In the genomic region with DNA sequence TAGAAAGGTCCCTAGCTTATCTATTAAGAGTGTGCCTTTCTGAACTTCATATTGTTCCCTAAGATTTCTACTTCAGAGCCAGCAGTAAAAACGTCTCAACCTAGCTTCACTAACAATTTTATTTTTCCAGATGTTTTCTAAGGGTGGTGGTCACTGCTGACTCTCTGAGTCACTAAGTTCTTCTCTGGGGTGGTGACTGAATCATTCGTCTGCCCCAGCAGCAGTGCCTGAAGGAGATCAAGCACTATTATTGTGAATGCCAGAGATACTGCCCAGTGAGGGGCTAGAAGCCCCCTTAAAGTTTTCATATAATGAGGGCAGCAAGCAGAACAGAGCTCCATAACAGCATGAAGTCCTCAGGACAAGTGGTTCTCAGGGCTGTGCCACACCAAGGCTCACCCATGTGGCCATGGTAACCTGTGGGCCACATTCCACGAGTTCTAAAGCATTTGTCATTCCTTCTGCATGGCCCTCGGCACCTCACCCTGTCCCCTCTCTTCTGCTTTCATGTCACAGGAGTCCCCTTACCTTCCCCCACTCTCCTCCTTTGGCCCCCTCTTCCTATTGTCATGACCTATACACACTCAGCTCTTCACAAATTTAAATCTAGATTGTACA, we compare ENCODE assay signal across 27 mouse cellular contexts. TPM values are rescaled to one million over a fixed set of nuclear protein-coding genes. Genes with fewer than 3 reads are reported as not detected.
DNase-seq lines count a peak whose midpoint lies in the region; ATAC-seq and TF ChIP-seq lines count a peak whose summit lies in the region.
"Had no signal": no experiment of that assay in that cellular context is flagged by ENCODE, and none has a peak within 500 bp of the region (broad histone marks: within the 10 kb centered on the region; RNA-seq: fewer than 3 reads in every experiment).

No protein-coding gene starts in this region.

- H3K9me3 ChIP-seq in forebrain, postnatal 0 days (ENCODE audit: low read length): no peaks in the 10 kb centered on the region
- no peaks in the 10 kb centered on the region for H3K9me3 ChIP-seq in forebrain, embryonic 11.5 days (ENCODE audit: control insufficient read depth, low read length)
- no peaks in the 10 kb centered on the region for H3K9me3 ChIP-seq in lung, embryonic 14.5 days (ENCODE audit: low read depth, low read length)
- no peaks in the 10 kb centered on the region for H3K9me3 ChIP-seq in lung, postnatal 0 days (ENCODE audit: low read length)
- no peaks in the 10 kb centered on the region for H3K9me3 ChIP-seq in liver, embryonic 11.5 days (ENCODE audit: control insufficient read depth, low read length)
- H3K9me3 ChIP-seq: embryonic facial prominence, embryonic 12.5 days; embryonic facial prominence, embryonic 15.5 days; forebrain, embryonic 13.5 days had no signal

- WGBS in forebrain, postnatal 0 days: 25% methylated on average over 4 of the region's 4 CpGs
- 38% methylated on average over 4 of the region's 4 CpGs for WGBS in forebrain, embryonic 11.5 days
- 24% methylated on average over 4 of the region's 4 CpGs for WGBS in lung, embryonic 14.5 days
- 26% methylated on average over 4 of the region's 4 CpGs for WGBS in lung, adult 2 months
- WGBS in lung, postnatal 0 days: 19% methylated on average over 4 of the region's 4 CpGs
- 42% methylated on average over 4 of the region's 4 CpGs for WGBS in liver, embryonic 11.5 days

- no peak overlapping the region for H3K4me2 ChIP-seq in forebrain, postnatal 0 days (ENCODE audit: low read depth)
- H3K4me2 ChIP-seq in forebrain, embryonic 11.5 days (ENCODE audit: low read depth, low read length, severe bottlenecking): no peak overlapping the region
- no peak overlapping the region for H3K4me2 ChIP-seq in lung, embryonic 14.5 days
- no peak overlapping the region for H3K4me2 ChIP-seq in lung, postnatal 0 days (replicated peaks; ENCODE audit: low read depth, low read length)
- H3K4me2 ChIP-seq in liver, embryonic 11.5 days: no peak overlapping the region
- H3K4me2 ChIP-seq: embryonic facial prominence, embryonic 12.5 days; embryonic facial prominence, embryonic 15.5 days; forebrain, embryonic 13.5 days; heart, embryonic 13.5 days; hindbrain, embryonic 14.5 days had no signal

- DNase-seq in forebrain, postnatal 0 days: no peak
- no peak for DNase-seq in forebrain, embryonic 11.5 days (ENCODE audit: low spot score)
- no peak for DNase-seq in lung, embryonic 14.5 days
- no peak for DNase-seq in lung, adult 2 months
- DNase-seq in lung, postnatal 0 days (ENCODE audit: low spot score): peak; percentile 61
- no peak for DNase-seq in lung, postnatal 4 days
- DNase-seq in liver, embryonic 11.5 days (ENCODE audit: low spot score): no peak
- DNase-seq: adrenal gland, adult 2 months; adrenal gland, postnatal 14 days; cerebellum, adult 11 months; cerebellum, adult 2 months; cerebellum, adult 9-11 months; cerebellum, postnatal 25 days; gastrocnemius, adult 2 months; gastrocnemius, postnatal 14 days; heart, adult 18-20 months; heart, postnatal 14 days; heart, postnatal 4 days had no signal

- ATAC-seq in forebrain, postnatal 0 days: peak; percentile 20
- ATAC-seq in forebrain, embryonic 11.5 days (replicated peaks; ENCODE audit: low FRiP score): no peak
- peak; percentile 28; the same call in 1 of the 2 replicates for ATAC-seq in lung, embryonic 14.5 days (ENCODE audit: insufficient read depth)
- peak; percentile 95 for ATAC-seq in lung, postnatal 0 days
- ATAC-seq in liver, embryonic 11.5 days (replicated peaks; ENCODE audit: low FRiP score): no peak
- ATAC-seq: CD4-positive, CD25-positive, alpha-beta regulatory T cell, adult 4 months; forebrain, embryonic 13.5 days; hindbrain, postnatal 0 days had no signal

- TF ChIP-seq EP300 in lung, postnatal 0 days (IDR thresholded peaks at IDR 0.05): peak; percentile 25; the same call in 1 of the 2 replicates

- H3K27me3 ChIP-seq in forebrain, postnatal 0 days (ENCODE audit: insufficient read depth, low read length): no peaks in the 10 kb centered on the region
- H3K27me3 ChIP-seq in forebrain, embryonic 11.5 days (ENCODE audit: control insufficient read depth, insufficient read depth, low read length): no peaks in the 10 kb centered on the region
- H3K27me3 ChIP-seq in lung, embryonic 14.5 days (ENCODE audit: insufficient read depth, low read length): no peaks in the 10 kb centered on the region
- H3K27me3 ChIP-seq in lung, postnatal 0 days (replicated peaks; ENCODE audit: insufficient read depth, low read length): no peaks in the 10 kb centered on the region
- no peaks in the 10 kb centered on the region for H3K27me3 ChIP-seq in liver, embryonic 11.5 days (replicated peaks; ENCODE audit: control insufficient read depth, insufficient read depth, low read length)
- H3K27me3 ChIP-seq: embryonic facial prominence, embryonic 12.5 days; embryonic facial prominence, embryonic 15.5 days; forebrain, embryonic 13.5 days; heart, embryonic 13.5 days had no signal

- no peak for TF ChIP-seq POLR2A in lung, adult 2 months (IDR thresholded peaks at IDR 0.05; ENCODE audit: borderline replicate concordance, extremely low read depth, low read depth, low read length)
- TF ChIP-seq POLR2A in embryonic fibroblast, embryonic 13.5 days (IDR thresholded peaks at IDR 0.05; ENCODE audit: low read depth, low read length): no peak

- H3K27ac ChIP-seq in forebrain, postnatal 0 days (ENCODE audit: low read depth, low read length): no peak overlapping the region
- H3K27ac ChIP-seq in forebrain, embryonic 11.5 days (ENCODE audit: low read depth, low read length): no peak overlapping the region
- H3K27ac ChIP-seq in lung, embryonic 14.5 days (ENCODE audit: low read depth): no peak overlapping the region
- peak overlapping the region; percentile 43 for H3K27ac ChIP-seq in lung, postnatal 0 days (ENCODE audit: low read length)
- H3K27ac ChIP-seq in embryonic fibroblast, embryonic 13.5 days (ENCODE audit: insufficient read depth, low read length): peak overlapping the region; percentile 29; the same call in 1 of the 2 replicates
- H3K27ac ChIP-seq in liver, embryonic 11.5 days (ENCODE audit: low read depth, low read length): no peak overlapping the region
- H3K27ac ChIP-seq: embryonic facial prominence, embryonic 12.5 days; embryonic facial prominence, embryonic 15.5 days; forebrain, embryonic 13.5 days; gastrocnemius, adult 2 months; heart, embryonic 13.5 days; hindbrain, embryonic 14.5 days; hindbrain, postnatal 0 days had no signal

- no peaks in the 10 kb centered on the region for H3K36me3 ChIP-seq in forebrain, postnatal 0 days (ENCODE audit: insufficient read depth)
- no peaks in the 10 kb centered on the region for H3K36me3 ChIP-seq in forebrain, embryonic 11.5 days (ENCODE audit: control insufficient read depth, insufficient read depth, low read length)
- H3K36me3 ChIP-seq in lung, embryonic 14.5 days (ENCODE audit: insufficient read depth): no peaks in the 10 kb centered on the region
- no peaks in the 10 kb centered on the region for H3K36me3 ChIP-seq in lung, postnatal 0 days (ENCODE audit: insufficient read depth, low read length)
- H3K36me3 ChIP-seq in liver, embryonic 11.5 days (ENCODE audit: control insufficient read depth, insufficient read depth, low read length): no peaks in the 10 kb centered on the region
- H3K36me3 ChIP-seq: embryonic facial prominence, embryonic 12.5 days; embryonic facial prominence, embryonic 15.5 days; heart, embryonic 13.5 days had no signal

- no peak overlapping the region for H3K9ac ChIP-seq in forebrain, postnatal 0 days
- no peak overlapping the region for H3K9ac ChIP-seq in forebrain, embryonic 11.5 days (ENCODE audit: low read length)
- no peak overlapping the region for H3K9ac ChIP-seq in lung, embryonic 14.5 days
- H3K9ac ChIP-seq in lung, postnatal 0 days (replicated peaks; ENCODE audit: low read depth): no peak overlapping the region
- H3K9ac ChIP-seq in liver, embryonic 11.5 days (ENCODE audit: low read depth, low read length): no peak overlapping the region
- H3K9ac ChIP-seq: embryonic facial prominence, embryonic 12.5 days; embryonic facial prominence, embryonic 15.5 days; forebrain, embryonic 13.5 days; heart, embryonic 13.5 days; hindbrain, embryonic 14.5 days had no signal

- H3K4me3 ChIP-seq in forebrain, postnatal 0 days (ENCODE audit: low read depth, low read length): no peak overlapping the region
- H3K4me3 ChIP-seq in forebrain, embryonic 11.5 days (ENCODE audit: low read depth, low read length): no peak overlapping the region
- no peak overlapping the region for H3K4me3 ChIP-seq in lung, embryonic 14.5 days (ENCODE audit: low read depth, low read length)
- H3K4me3 ChIP-seq in lung, adult 2 months (replicated peaks; ENCODE audit: extremely low read depth, low read depth, low read length): no peak overlapping the region
- no peak overlapping the region for H3K4me3 ChIP-seq in lung, postnatal 0 days (ENCODE audit: low read depth, low read length)
- no peak overlapping the region for H3K4me3 ChIP-seq in embryonic fibroblast, embryonic 13.5 days (ENCODE audit: insufficient read depth, low read length)
- H3K4me3 ChIP-seq in liver, embryonic 11.5 days (ENCODE audit: low read depth, low read length): no peak overlapping the region
- H3K4me3 ChIP-seq: embryonic facial prominence, embryonic 12.5 days; embryonic facial prominence, embryonic 15.5 days; erythroblast, embryonic 14.5 days; forebrain, embryonic 13.5 days; gastrocnemius, adult 2 months; heart, embryonic 13.5 days had no signal

- no peaks in the 10 kb centered on the region for H3K4me1 ChIP-seq in forebrain, postnatal 0 days (ENCODE audit: insufficient read depth)
- no peaks in the 10 kb centered on the region for H3K4me1 ChIP-seq in forebrain, embryonic 11.5 days (replicated peaks; ENCODE audit: control insufficient read depth, insufficient read depth, low read length)
- no peaks in the 10 kb centered on the region for H3K4me1 ChIP-seq in lung, embryonic 14.5 days (ENCODE audit: insufficient read depth)
- H3K4me1 ChIP-seq in lung, adult 2 months (ENCODE audit: control insufficient read depth, insufficient read depth, low read length): no peaks in the 10 kb centered on the region
- no peaks in the 10 kb centered on the region for H3K4me1 ChIP-seq in lung, postnatal 0 days (ENCODE audit: insufficient read depth, low read depth, low read length)
- peaks cover 4% of the 10 kb centered on the region for H3K4me1 ChIP-seq in embryonic fibroblast, embryonic 13.5 days (ENCODE audit: control insufficient read depth, insufficient read depth, low read length)
- no peaks in the 10 kb centered on the region for H3K4me1 ChIP-seq in liver, embryonic 11.5 days (replicated peaks; ENCODE audit: control insufficient read depth, insufficient read depth, low read length)
- H3K4me1 ChIP-seq: embryonic facial prominence, embryonic 12.5 days; embryonic facial prominence, embryonic 15.5 days; forebrain, embryonic 13.5 days had no signal

- TF ChIP-seq CTCF in forebrain, postnatal 0 days (IDR thresholded peaks at IDR 0.05; ENCODE audit: low read depth): no peak
- TF ChIP-seq CTCF in lung, embryonic 14.5 days (IDR thresholded peaks at IDR 0.05; ENCODE audit: low read depth): no peak
- no peak for TF ChIP-seq CTCF in lung, adult 2 months (IDR thresholded peaks at IDR 0.05; ENCODE audit: insufficient read depth, low read length)
- no peak for TF ChIP-seq CTCF in lung, postnatal 0 days (IDR thresholded peaks at IDR 0.05)
- TF ChIP-seq CTCF in embryonic fibroblast, embryonic 13.5 days (IDR thresholded peaks at IDR 0.05; ENCODE audit: borderline replicate concordance, insufficient read depth, low read length): no peak

RNA-seq across cellular contexts. Expression of a gene that starts 16.5 kb away (rescaled TPM):
- 33.9 and 49.3 TPM in 2 replicates for total RNA-seq in forebrain, postnatal 0 days (2014; rRNA removed)
- polyA plus RNA-seq in forebrain, postnatal 0 days (2015; fragmentation: Nextera tagmentation; extraction: Ambion mirVana): 79.1 and 117 TPM in 2 replicates
- 50.5 and 63.0 TPM in 2 replicates for polyA plus RNA-seq in forebrain, embryonic 11.5 days (2014; fragmentation: Nextera tagmentation; extraction: Ambion mirVana)
- polyA plus RNA-seq in lung, embryonic 14.5 days (2014; fragmentation: Nextera tagmentation; extraction: Ambion mirVana): 54.4 and 61.7 TPM in 2 replicates
- 48.9 and 56.6 TPM in 2 replicates for polyA plus RNA-seq in lung, adult 2 months (2012; rRNA removed)
- polyA plus RNA-seq in lung, postnatal 0 days (2015; fragmentation: Nextera tagmentation; extraction: Ambion mirVana): 70.3 and 74.1 TPM in 2 replicates
- polyA plus RNA-seq in embryonic fibroblast, embryonic 13.5 days (2011; ENCODE audit: insufficient read length, low read depth, missing spikeins): 54.2 and 80.9 TPM in 2 replicates
- 67.6 and 72.2 TPM in 2 replicates for polyA plus RNA-seq in liver, embryonic 11.5 days (2014; fragmentation: Nextera tagmentation; extraction: Ambion mirVana)

Comparison
In these comparisons a context has a peak if more than half of its experiments do, and no peak if none do; other contexts are left out.
1. ATAC-seq: peak in forebrain, postnatal 0 days (single experiment), lung, embryonic 14.5 days (single experiment) and lung, postnatal 0 days (single experiment); none in forebrain, embryonic 11.5 days (single experiment) and liver, embryonic 11.5 days (single experiment).
2. H3K27ac ChIP-seq: peak in lung, postnatal 0 days (single experiment) and embryonic fibroblast, embryonic 13.5 days (single experiment); none in forebrain, postnatal 0 days (single experiment), forebrain, embryonic 11.5 days (single experiment), lung, embryonic 14.5 days (single experiment) and liver, embryonic 11.5 days (single experiment).